Mouse (Mus musculus): ENCODE measurements around the gene Hadh. TPM values are rescaled to one million over a fixed set of nuclear protein-coding genes. Genes with fewer than 3 reads are reported as not detected.

Gene Hadh
- polyA plus RNA-seq (2012; ENCODE audit: low replicate concordance): 3.3 and 5.8 TPM in 2 replicates

DNA sequence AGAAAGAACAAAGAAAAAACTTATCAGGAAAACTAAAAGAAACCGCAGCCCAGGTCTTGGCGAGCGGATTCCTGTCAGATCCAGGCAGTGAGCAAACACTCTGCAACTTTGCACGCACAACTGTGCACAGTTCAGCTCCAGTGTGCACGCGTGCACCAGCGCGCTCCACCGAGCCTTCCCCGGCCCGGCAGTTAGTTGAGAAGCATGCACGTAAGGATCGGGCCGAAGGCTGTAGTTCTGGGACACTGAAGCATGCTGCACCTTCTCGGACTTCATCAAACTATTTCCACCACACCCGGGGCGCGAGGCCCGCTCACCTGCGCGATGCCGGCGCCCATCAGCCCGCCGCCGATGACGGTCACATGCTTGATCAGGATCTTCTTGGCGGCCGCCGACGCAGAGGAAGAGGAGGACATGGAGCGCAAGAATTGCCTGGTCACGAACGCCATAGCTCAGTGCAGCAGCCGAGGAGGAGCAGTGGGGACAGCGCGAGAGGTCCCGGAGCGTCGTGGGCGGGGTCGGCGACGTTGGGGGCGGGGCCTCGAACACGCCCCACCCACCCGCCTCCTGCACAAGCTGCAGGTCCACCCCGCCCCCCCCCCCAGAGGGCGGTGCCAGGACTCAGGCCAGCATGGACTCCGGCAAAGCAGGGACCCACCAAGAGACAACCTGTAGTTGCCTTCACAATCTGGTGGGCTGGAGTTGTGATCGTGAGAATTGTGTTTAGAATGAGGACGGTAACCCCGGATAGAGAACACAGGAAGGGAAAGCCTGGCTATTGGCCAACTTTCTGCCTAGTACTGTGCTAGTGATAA is at the start of gene Hadh:
Hadh (minus strand) TSS at position 543 of the 815 bp plus-strand sequence.

DNA sequence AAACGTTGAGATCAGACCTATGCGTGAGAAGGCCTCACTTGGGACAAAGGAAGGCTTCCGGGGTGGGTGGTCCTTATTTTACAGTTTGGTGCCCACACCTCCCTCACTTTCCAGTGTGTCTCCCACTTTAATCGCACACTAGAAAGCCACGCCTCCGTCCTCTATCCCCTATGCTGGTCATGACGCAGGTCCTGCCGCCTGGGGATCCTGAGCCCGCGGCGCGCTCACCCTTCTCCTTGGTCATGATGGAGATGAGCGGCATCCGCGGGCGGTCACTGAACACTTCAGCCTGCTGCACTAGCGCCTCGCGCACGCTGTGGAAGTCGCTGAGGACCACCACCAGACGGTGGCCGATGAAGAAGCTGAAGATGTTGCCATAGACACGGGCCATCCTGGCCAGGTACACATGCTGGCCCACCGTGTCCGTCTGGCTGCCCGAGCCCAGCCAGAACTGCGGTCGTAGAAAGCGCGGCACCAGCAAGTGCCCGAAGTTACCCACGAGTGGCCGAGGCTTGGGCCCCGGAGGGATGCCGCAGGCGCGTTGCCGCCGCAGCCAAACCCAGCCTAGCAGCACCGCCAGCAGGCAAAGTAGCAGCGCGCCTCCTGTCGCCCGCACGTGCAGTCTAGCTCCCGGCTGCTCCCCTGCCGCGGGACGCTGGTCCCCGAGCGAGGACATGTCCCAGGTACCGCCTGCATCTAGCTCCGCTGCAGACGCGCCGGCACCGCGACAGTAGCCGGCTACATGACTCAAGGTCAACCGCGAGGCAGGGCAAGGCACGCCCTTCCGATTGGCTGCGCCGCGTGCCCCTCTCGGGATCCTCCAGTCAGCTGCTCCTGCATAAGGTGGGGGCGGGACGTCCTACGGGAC is 30.8 kb upstream of the Hadh start, which contains the start of gene Cyp2u1:
Cyp2u1 (minus strand) TSS at position 776 of the 868 bp plus-strand sequence.

Other genes starting within 250 kb of the Hadh start
- 1.1 and 7.5 TPM in 2 replicates for gene Lef1, start 161.6 kb downstream of the Hadh start, polyA plus RNA-seq (2012; ENCODE audit: low replicate concordance)
- not detected in 2 replicates for gene Cyp2u1, start 31.1 kb upstream of the Hadh start, polyA plus RNA-seq (2012; ENCODE audit: low replicate concordance)
- not detected in 2 replicates for gene Sgms2, start 219.3 kb upstream of the Hadh start, polyA plus RNA-seq (2012; ENCODE audit: low replicate concordance)

Measured in leukemia stem cell, adult 10-12 weeks (primary cell).